In genomic region chr1:181293079-181293865, GRCm38 (mm10) we compare ENCODE assay signal across 23 mouse cellular contexts. TPM values are rescaled to one million over a fixed set of nuclear protein-coding genes. Genes with fewer than 3 reads are reported as not detected.
DNase-seq lines count a peak whose midpoint lies in the region; ATAC-seq lines count a peak whose summit lies in the region.
"Had no signal": no experiment of that assay in that cellular context is flagged by ENCODE, and none has a peak within 500 bp of the region (broad histone marks: within the 10 kb centered on the region; RNA-seq: fewer than 3 reads in every experiment).

No protein-coding gene starts in this region.

- no peak overlapping the region for H3K27ac ChIP-seq in heart, embryonic 12.5 days (ENCODE audit: poor library complexity, severe bottlenecking)
- H3K27ac ChIP-seq: heart, embryonic 15.5 days; hindbrain, embryonic 10.5 days; limb, embryonic 13.5 days had no signal

- no peak overlapping the region for H3K4me3 ChIP-seq in heart, embryonic 12.5 days
- H3K4me3 ChIP-seq: erythroblast, embryonic 14.5 days; heart, embryonic 15.5 days; hindbrain, embryonic 10.5 days; limb, embryonic 13.5 days; myocyte had no signal

- H3K9ac ChIP-seq in heart, embryonic 12.5 days = no peak overlapping the region
- H3K9ac ChIP-seq: heart, embryonic 15.5 days; limb, embryonic 13.5 days had no signal

- DNase-seq in heart, adult 11 months = peak; percentile 66
- peak; percentile 32 for DNase-seq in fibroblast of lung, adult 2 months (ENCODE audit: low read depth)
- peak; percentile 40 to 41 for DNase-seq in kidney, adult 8-10 months
- DNase-seq in kidney, postnatal 36 days = peak; percentile 58
- no peak for DNase-seq in B cell, adult 2 months
- DNase-seq in layer of hippocampus, postnatal 36 days = no peak
- no peak for DNase-seq in adrenal gland, postnatal 25 days
- DNase-seq: adrenal gland, adult 8-10 months; cerebellum, adult 11 months; cerebellum, postnatal 14 days; midbrain, embryonic 14.5 days; retina, postnatal 1 day had no signal

- 80% methylated on average over 16 of the region's 16 CpGs for WGBS in heart, embryonic 12.5 days

- no peak overlapping the region for H3K4me2 ChIP-seq in heart, embryonic 12.5 days
- H3K4me2 ChIP-seq: heart, embryonic 15.5 days; limb, embryonic 13.5 days had no signal

- H3K27me3 ChIP-seq in heart, embryonic 12.5 days (replicated peaks) = no peaks in the 10 kb centered on the region
- H3K27me3 ChIP-seq: CH12.LX; heart, embryonic 15.5 days; limb, embryonic 13.5 days had no signal

- no peak for ATAC-seq in heart, embryonic 12.5 days (ENCODE audit: insufficient number of reproducible peaks, low FRiP score)
- ATAC-seq: forebrain, embryonic 16.5 days had no signal

- no peaks in the 10 kb centered on the region for H3K9me3 ChIP-seq in heart, embryonic 12.5 days (replicated peaks)
- H3K9me3 ChIP-seq: heart, embryonic 15.5 days; hindbrain, embryonic 10.5 days; limb, embryonic 13.5 days had no signal

- H3K4me1 ChIP-seq in heart, embryonic 12.5 days (replicated peaks) = peaks cover 8% of the 10 kb centered on the region
- H3K4me1 ChIP-seq: hindbrain, embryonic 10.5 days had no signal

- H3K36me3 ChIP-seq in heart, embryonic 12.5 days = no peaks in the 10 kb centered on the region
- H3K36me3 ChIP-seq: heart, embryonic 15.5 days; hindbrain, embryonic 10.5 days; limb, embryonic 13.5 days had no signal

RNA-seq across cellular contexts. Expression of gene Cnih3, which starts 59.2 kb away (rescaled TPM):
- polyA plus RNA-seq in heart, embryonic 12.5 days (2016; fragmentation: Nextera tagmentation; extraction: Ambion mirVana) = 0.27 and 0.36 TPM in 2 replicates
- total RNA-seq in layer of hippocampus, postnatal 36 days (2021) = 10 to 100 TPM; 53.4 to 66.8 TPM
- total RNA-seq in adrenal gland, postnatal 25 days (2021) = not detected in 2 replicates
- total RNA-seq: CH12.LX; gastrocnemius, adult 18-20 months; neutrophil, adult 5-6 weeks had no signal
- polyA plus RNA-seq: erythroblast, embryonic 14.5 days; liver, embryonic 16.5 days had no signal

Comparison
In these comparisons a context has a peak if more than half of its experiments do, and no peak if none do; other contexts are left out.
1. DNase-seq: peak in heart, adult 11 months (single experiment), fibroblast of lung, adult 2 months (single experiment), kidney, adult 8-10 months (2 of 2) and kidney, postnatal 36 days (2 of 2); none in B cell, adult 2 months (0 of 2), layer of hippocampus, postnatal 36 days (0 of 2) and adrenal gland, postnatal 25 days (single experiment).
2. RNA of gene Cnih3, which starts 59.2 kb away (total RNA-seq): 53.4 to 66.8 TPM in layer of hippocampus, postnatal 36 days; not detected in adrenal gland, postnatal 25 days; every median in the first group is over 10 times any median in the second.